Mouse (Mus musculus) hindbrain, postnatal 0 days (tissue): ENCODE measurements around the gene Ripk3. TPM values are rescaled to one million over a fixed set of nuclear protein-coding genes. Genes with fewer than 3 reads are reported as not detected.

Experiments used
- ATAC-seq: fragments of 200-750 bp; cut with Nextera tagmentation; 2 replicates; pipeline ENCODE4 v1.8.0; 2017; ENCODE audit warnings: mild to moderate bottlenecking, moderate TSS enrichment, moderate library complexity
- DNase-seq: peaks from one replicate; pipeline ENCODE4 v3.0.0-alpha.2; 2015; ENCODE audit warnings: low spot score
- H3K27ac ChIP-seq: fragments of 300-500 bp; sonication (generic); 2 replicates; pipeline ENCODE4 v1.5.1; 2014; ENCODE audit warnings: mild to moderate bottlenecking
- H3K27me3 ChIP-seq: fragments of 300-500 bp; sonication (generic); 2 replicates; pipeline ENCODE4 v1.6.1; 2014; ENCODE audit warnings: low read length, mixed read lengths; ENCODE audit not compliant: insufficient read depth
- H3K36me3 ChIP-seq: fragments of 300-500 bp; sonication (generic); 2 replicates; pipeline ENCODE4 v1.6.1; 2014; ENCODE audit warnings: low read length, mixed read lengths; ENCODE audit not compliant: insufficient read depth
- H3K4me1 ChIP-seq: fragments of 300-500 bp; sonication (generic); 2 replicates; pipeline ENCODE4 v1.6.1; 2014; ENCODE audit warnings: antibody characterized with exemption, low read length, mixed read lengths; ENCODE audit not compliant: insufficient read depth
- H3K4me2 ChIP-seq: fragments of 300-500 bp; sonication (generic); 2 replicates; pipeline ENCODE4 v1.6.1; 2014; ENCODE audit warnings: low read depth, mild to moderate bottlenecking, low read length, moderate library complexity, mixed read lengths
- H3K4me3 ChIP-seq: fragments of 300-500 bp; sonication (generic); 2 replicates; pipeline ENCODE4 v1.5.1; 2014; ENCODE audit warnings: low read length
- H3K9ac ChIP-seq: fragments of 300-500 bp; sonication (generic); replicated peaks from 2 replicates; pipeline ENCODE4 v1.6.1; 2014; ENCODE audit warnings: mild to moderate bottlenecking, low read length, moderate library complexity, mixed read lengths
- H3K9me3 ChIP-seq: fragments of 300-500 bp; sonication (generic); 2 replicates; pipeline ENCODE4 v1.6.1; 2016; ENCODE audit warnings: low read length, mixed read lengths
- CTCF ChIP-seq: IDR thresholded peaks from 2 replicates; pipeline ENCODE4 v1.5.1; 2016; ENCODE audit warnings: antibody characterized with exemption, control low read depth, low read depth
- WGBS: fragments of 180-500 bp; shearing (Covaris S2); extraction: QIAGEN DNeasy Blood & Tissue Kit; methylation state at CpG from one replicate; pipeline ENCODE4 v1.1.7; 2014; 5-methylcytosine and 5-hydroxymethylcytosine counted together
- polyA plus RNA-seq: library from polyadenylated mRNA; unstranded; fragments of >200 nt; fragmentation: Nextera tagmentation; extraction: Ambion mirVana; gene quantifications from 2 replicates; pipeline ENCODE4 v1.2.1, GENCODE M21; 2015
- total RNA-seq: library from RNA; depleted of rRNA; stranded (reverse); fragments of >200 nt; gene quantifications from 2 replicates; pipeline ENCODE4 v1.2.3, GENCODE M21; 2014

The Ripk3 gene
- total and polyA plus RNA-seq, 2 experiments from 2014 or later: 0.42 to 2.0 TPM

DNA sequence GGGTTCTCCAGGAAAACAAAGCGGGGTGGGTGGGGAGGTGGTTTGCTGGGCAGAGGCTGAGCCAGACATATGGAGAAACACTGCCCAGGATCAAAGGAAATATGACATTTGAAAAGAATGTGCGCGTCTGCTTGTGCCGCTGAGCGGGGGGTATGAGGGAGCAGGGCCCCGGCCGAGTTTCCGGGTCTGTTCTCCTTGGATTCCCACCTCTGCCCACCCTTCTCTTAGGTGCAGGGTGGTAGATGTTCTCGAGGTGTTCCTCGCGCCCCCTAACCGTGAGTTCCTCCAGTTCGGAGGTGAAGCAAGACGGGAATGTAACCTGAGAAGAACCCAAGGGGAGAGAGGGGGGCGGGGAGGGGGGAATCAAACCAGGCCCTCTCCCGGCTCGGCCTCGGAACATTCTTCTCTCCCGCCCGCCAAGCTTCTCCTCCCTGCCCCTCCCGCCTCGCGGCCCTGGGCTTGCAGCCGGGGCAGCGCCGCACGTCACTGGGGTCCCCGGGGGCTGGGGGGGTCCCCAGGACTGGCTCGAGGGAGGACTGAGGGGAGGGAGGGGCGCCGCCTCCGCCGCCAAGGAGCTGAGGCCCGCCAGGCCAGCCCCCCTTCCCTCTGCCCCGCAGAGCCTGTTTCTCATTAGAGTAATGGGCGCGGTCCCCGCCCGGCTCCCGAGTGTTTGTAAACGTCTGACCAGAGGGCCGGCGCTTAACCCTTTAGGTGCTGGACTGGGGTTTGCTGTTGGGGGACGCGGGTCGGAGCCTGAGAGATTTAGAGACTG, 34.5 kb upstream of the Ripk3 start, which contains the start of gene Nfatc4:
Gene Nfatc4 (plus strand): TSS at position 154 of the 772 bp plus-strand sequence.
- H3K9ac ChIP-seq: peak within 1 kb of the TSS; percentile 66
- H3K4me1 ChIP-seq: peaks cover 11% of the 10 kb centered on the region
- H3K4me3 ChIP-seq: peak within 1 kb of the TSS; percentile 57
- H3K9me3 ChIP-seq: no peaks in the 10 kb centered on the region
- WGBS: 1% methylated on average over 29 of the region's 46 CpGs
- H3K36me3 ChIP-seq: no peaks in the 10 kb centered on the region
- DNase-seq: peak; percentile 85
- no peaks in the 10 kb centered on the region for H3K27me3 ChIP-seq
- ATAC-seq: peak; percentile 71
- H3K4me2 ChIP-seq: peak within 1 kb of the TSS; percentile 93
- H3K27ac ChIP-seq: peak within 1 kb of the TSS; percentile 82
- no peak for TF ChIP-seq CTCF

DNA sequence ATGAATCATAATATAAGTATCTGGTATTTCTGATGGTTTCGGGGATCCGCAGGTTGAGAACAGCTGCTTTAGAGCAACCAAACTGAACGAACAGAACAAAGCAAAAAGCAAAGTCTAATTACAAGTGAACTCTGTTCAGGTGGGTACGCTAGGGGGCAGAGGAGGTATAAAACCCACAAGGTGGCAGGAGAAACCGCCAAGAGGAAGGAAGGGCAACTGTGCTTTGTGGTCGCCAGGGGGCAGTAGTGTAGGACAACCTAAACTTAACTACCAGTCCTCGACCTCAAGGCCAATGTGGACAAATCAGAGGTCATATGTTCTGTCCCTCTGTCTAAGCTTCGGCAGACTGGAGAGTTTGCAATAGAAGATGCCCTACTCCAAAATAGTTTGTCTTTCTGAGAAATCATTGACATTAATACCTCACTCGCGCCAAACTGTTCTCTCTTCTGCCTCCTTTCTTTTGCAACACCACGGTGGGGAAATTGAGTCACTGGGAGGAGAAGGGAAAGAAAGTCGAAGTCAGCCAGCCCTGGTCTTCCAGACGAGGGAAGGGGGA, 33.8 kb upstream of the Ripk3 start:
- no peaks in the 10 kb centered on the region for H3K9me3 ChIP-seq
- no peak overlapping the region for H3K9ac ChIP-seq
- 5% methylated on average over 13 of the region's 13 CpGs for WGBS
- peaks cover 11% of the 10 kb centered on the region for H3K4me1 ChIP-seq
- ATAC-seq (peak; percentile 35), DNase-seq (peak; percentile 86)
- H3K36me3 ChIP-seq: no peaks in the 10 kb centered on the region
- no peaks in the 10 kb centered on the region for H3K27me3 ChIP-seq
- H3K4me2 ChIP-seq: peak overlapping the region; percentile 93
- peak overlapping the region; percentile 57 for H3K4me3 ChIP-seq
- peak overlapping the region; percentile 82 for H3K27ac ChIP-seq
- TF ChIP-seq CTCF: peak; percentile 97

DNA sequence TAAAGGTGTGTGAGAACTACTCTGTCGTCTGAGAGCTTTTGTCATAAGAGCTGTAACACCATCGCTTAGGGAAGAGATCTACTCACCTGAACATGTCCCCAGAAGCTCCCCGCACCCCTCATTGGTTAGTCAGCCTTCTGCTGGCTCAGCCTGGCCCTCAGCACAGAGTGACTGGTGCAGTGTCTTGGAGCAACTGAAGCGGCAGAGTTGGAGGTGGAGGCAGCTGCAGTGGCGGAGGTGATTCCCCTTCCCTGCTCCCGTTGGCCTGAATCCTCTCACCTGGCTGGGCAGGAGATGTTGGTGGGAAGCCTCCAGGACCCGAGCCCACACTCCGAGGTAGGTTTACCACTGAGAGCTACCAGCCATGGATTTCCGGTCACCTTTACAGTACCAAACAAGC, 31.9 kb upstream of the Ripk3 start:
- no peak for TF ChIP-seq CTCF
- no peak for DNase-seq
- WGBS: 88% methylated on average over 9 of the region's 9 CpGs

DNA sequence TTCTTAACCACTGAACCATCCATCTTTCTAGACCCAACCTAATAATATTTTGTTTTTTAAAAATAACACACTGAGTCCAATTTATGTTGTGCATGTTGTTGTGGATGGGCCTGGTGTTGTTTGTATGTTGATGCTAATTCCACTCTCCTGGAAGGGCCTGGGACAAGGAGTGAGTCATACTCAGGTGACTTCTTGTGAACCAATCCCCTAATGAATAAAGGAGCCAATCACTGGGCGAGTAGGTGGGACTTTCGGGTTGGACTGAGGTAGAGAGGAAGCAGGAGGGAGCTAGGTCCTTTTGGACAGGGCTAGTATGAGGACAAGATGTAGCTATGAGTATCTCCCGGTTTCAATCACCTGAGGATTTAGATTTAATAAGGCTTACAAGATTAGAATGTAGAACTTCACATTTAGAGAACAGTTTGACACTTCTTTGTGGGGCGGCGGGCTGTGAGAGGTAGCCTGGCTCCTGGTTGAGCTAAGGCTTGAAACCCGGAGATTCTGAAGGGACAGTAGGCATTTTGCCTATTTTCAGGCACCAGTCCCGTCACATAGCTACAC, 31.3 kb upstream of the Ripk3 start:
- WGBS: 82% methylated on average over 7 of the region's 7 CpGs
- Histone ChIP-seq H3K27ac (no peak overlapping the region), H3K9me3 (no peaks in the 10 kb centered on the region), H3K4me1 (peaks cover 6% of the 10 kb centered on the region; the same call in 1 of the 2 replicates), H3K36me3 (no peaks in the 10 kb centered on the region), H3K27me3 (no peaks in the 10 kb centered on the region), H3K4me2 (no peak overlapping the region), H3K9ac (no peak overlapping the region), H3K4me3 (no peak overlapping the region)
- TF ChIP-seq CTCF: no peak
- ATAC-seq (no peak), DNase-seq (no peak)

More for the DNA sequence above, 31.9 kb upstream of the Ripk3 start:
- Histone ChIP-seq H3K4me1 (peaks cover 6% of the 10 kb centered on the region; the same call in 1 of the 2 replicates), H3K27me3 (no peaks in the 10 kb centered on the region), H3K4me3 (no peak overlapping the region), H3K27ac (no peak overlapping the region), H3K9ac (no peak overlapping the region), H3K36me3 (no peaks in the 10 kb centered on the region), H3K4me2 (no peak overlapping the region), H3K9me3 (no peaks in the 10 kb centered on the region)
- ATAC-seq: no peak

DNA sequence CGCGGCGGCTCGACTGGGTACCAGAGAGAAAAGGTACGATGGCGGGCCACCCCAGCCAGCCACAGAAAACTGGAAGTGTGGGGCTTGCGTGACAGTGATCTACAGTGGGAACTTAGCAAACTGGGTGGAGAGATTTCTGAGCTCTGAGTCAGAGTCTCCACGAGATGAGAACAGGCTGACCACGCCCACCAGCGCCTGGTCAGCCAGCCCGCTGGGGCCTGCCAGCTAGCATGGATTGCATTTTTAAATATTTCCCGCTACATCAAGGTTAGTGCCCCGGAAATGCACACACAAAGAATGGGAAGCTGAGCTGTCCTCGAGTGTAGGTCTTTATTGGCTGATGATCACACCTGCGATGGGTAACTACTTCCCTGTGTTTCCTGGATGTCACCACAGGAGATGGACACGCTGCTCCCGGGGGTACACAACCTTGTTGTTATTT, 26.7 kb upstream of the Ripk3 start:
- no peak for TF ChIP-seq CTCF
- ATAC-seq (peak; percentile 83), DNase-seq (peak; percentile 70)
- Histone ChIP-seq H3K4me2 (peak overlapping the region; percentile 66), H3K9ac (peak overlapping the region; percentile 43), H3K9me3 (no peaks in the 10 kb centered on the region), H3K27me3 (no peaks in the 10 kb centered on the region), H3K27ac (peak overlapping the region; percentile 4; the same call in 1 of the 2 replicates), H3K4me3 (peak overlapping the region; percentile 38), H3K36me3 (no peaks in the 10 kb centered on the region), H3K4me1 (peaks cover 4% of the 10 kb centered on the region; the same call in 1 of the 2 replicates)
- WGBS: 27% methylated on average over 17 of the region's 17 CpGs

DNA sequence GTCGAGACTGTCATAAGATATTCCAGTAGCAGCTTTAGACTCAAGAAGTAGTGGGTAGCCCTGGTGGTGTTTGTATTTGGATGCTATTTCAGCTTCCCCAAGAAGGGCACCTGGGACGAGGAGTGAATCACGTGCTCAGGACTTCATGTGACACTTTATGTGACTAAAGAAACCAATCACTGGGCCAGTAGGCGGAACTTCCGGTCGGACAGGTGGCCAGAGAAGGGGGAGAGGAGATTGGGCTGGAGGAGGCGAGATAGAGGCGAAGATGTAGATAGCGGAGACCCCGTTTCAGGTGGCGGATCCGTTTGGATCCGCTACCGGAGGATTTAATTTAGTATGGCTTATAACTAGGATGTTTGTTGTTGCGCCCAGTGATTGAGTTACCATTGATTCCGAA, 26.2 kb upstream of the Ripk3 start:
- peaks cover 4% of the 10 kb centered on the region; the same call in 1 of the 2 replicates for H3K4me1 ChIP-seq
- peak; percentile 87 for DNase-seq
- H3K9me3 ChIP-seq: no peaks in the 10 kb centered on the region
- peak overlapping the region; percentile 66 for H3K4me2 ChIP-seq
- H3K27ac ChIP-seq: peak overlapping the region; percentile 4; the same call in 1 of the 2 replicates
- no peaks in the 10 kb centered on the region for H3K27me3 ChIP-seq
- TF ChIP-seq CTCF: no peak
- ATAC-seq: peak; percentile 90
- WGBS: 23% methylated on average over 16 of the region's 16 CpGs
- H3K4me3 ChIP-seq: peak overlapping the region; percentile 38
- H3K9ac ChIP-seq: peak overlapping the region; percentile 43
- H3K36me3 ChIP-seq: no peaks in the 10 kb centered on the region
